Mouse (Mus musculus): Measurements from ENCODE around the gene Taf4. TPM values are rescaled to one million over a fixed set of nuclear protein-coding genes. Genes with fewer than 3 reads are reported as not detected.
A peak's percentile ranks its signal among the peaks of the same experiment; 100 is the strongest.

Taf4 gene
- polyA plus RNA-seq, 1 experiment from 2014 or later, result 5.5 TPM

- ATAC-seq (ENCODE audit: insufficient read depth) (no peak), DNase-seq (peak; percentile 35)
- peak overlapping the region; percentile 85 for H3K9ac ChIP-seq
- H3K4me1 ChIP-seq (ENCODE audit: insufficient read depth), result peaks cover 18% of the 10 kb centered on the region
- H3K4me3 ChIP-seq (ENCODE audit: low read depth, low read length), result peak overlapping the region; percentile 77
- no peaks in the 10 kb centered on the region for H3K9me3 ChIP-seq (ENCODE audit: low read depth, low read length)
- H3K27me3 ChIP-seq (ENCODE audit: insufficient read depth, low read length), result no peaks in the 10 kb centered on the region
- H3K27ac ChIP-seq (ENCODE audit: low read depth), result peak overlapping the region; percentile 78; the same call in 1 of the 2 replicates
- TF ChIP-seq CTCF (IDR thresholded peaks at IDR 0.05; ENCODE audit: low read depth), result no peak
- no peaks in the 10 kb centered on the region for H3K36me3 ChIP-seq (ENCODE audit: insufficient read depth)
- H3K4me2 ChIP-seq, result peak overlapping the region; percentile 98
- 0% methylated on average over 25 of the region's 82 CpGs for WGBS
Observed at GRCm38 (mm10) chr2:179975851-179976250, 595 bp downstream of the Taf4 start.

GRCm38 (mm10) chr2:179974651-179975471 lies 1.6 kb downstream of the Taf4 start:
- peak overlapping the region; percentile 85 for H3K9ac ChIP-seq
- H3K4me3 ChIP-seq (ENCODE audit: low read depth, low read length), result peak overlapping the region; percentile 63
- peak overlapping the region; percentile 98 for H3K4me2 ChIP-seq
- WGBS, result 4% methylated on average over 44 of the region's 45 CpGs
- H3K27me3 ChIP-seq (ENCODE audit: insufficient read depth, low read length), result no peaks in the 10 kb centered on the region
- peak; percentile 17 for DNase-seq
- no peak overlapping the region for H3K27ac ChIP-seq (ENCODE audit: low read depth)
- H3K36me3 ChIP-seq (ENCODE audit: insufficient read depth), result no peaks in the 10 kb centered on the region
- H3K4me1 ChIP-seq (ENCODE audit: insufficient read depth), result peaks cover 18% of the 10 kb centered on the region
- H3K9me3 ChIP-seq (ENCODE audit: low read depth, low read length), result no peaks in the 10 kb centered on the region
- no peak for TF ChIP-seq CTCF (IDR thresholded peaks at IDR 0.05; ENCODE audit: low read depth)
- no peak for ATAC-seq (ENCODE audit: insufficient read depth)

GRCm38 (mm10) chr2:179973871-179974628 lies 2.4 kb downstream of the Taf4 start:
- Histone ChIP-seq H3K9ac (peak overlapping the region; percentile 85; the same call in 1 of the 2 replicates), H3K27ac (ENCODE audit: low read depth) (no peak overlapping the region), H3K27me3 (ENCODE audit: insufficient read depth, low read length) (no peaks in the 10 kb centered on the region), H3K4me3 (ENCODE audit: low read depth, low read length) (peak overlapping the region; percentile 63), H3K9me3 (ENCODE audit: low read depth, low read length) (no peaks in the 10 kb centered on the region), H3K4me2 (peak overlapping the region; percentile 98), H3K4me1 (ENCODE audit: insufficient read depth) (peaks cover 18% of the 10 kb centered on the region), H3K36me3 (ENCODE audit: insufficient read depth) (no peaks in the 10 kb centered on the region)
- WGBS, result 21% methylated on average over 8 of the region's 8 CpGs
- no peak for TF ChIP-seq CTCF (IDR thresholded peaks at IDR 0.05; ENCODE audit: low read depth)
- ATAC-seq (ENCODE audit: insufficient read depth) (no peak), DNase-seq (no peak)

- no peak for ATAC-seq (ENCODE audit: insufficient read depth)
- H3K4me2 ChIP-seq, result no peak overlapping the region
- no peak for TF ChIP-seq CTCF (IDR thresholded peaks at IDR 0.05; ENCODE audit: low read depth)
- no peak overlapping the region for H3K9ac ChIP-seq
- H3K27ac ChIP-seq (ENCODE audit: low read depth), result no peak overlapping the region
- H3K36me3 ChIP-seq (ENCODE audit: insufficient read depth), result no peaks in the 10 kb centered on the region
- no peak overlapping the region for H3K4me3 ChIP-seq (ENCODE audit: low read depth, low read length)
- H3K9me3 ChIP-seq (ENCODE audit: low read depth, low read length), result no peaks in the 10 kb centered on the region
- peaks cover 14% of the 10 kb centered on the region for H3K4me1 ChIP-seq (ENCODE audit: insufficient read depth)
- no peak for DNase-seq
- no peaks in the 10 kb centered on the region for H3K27me3 ChIP-seq (ENCODE audit: insufficient read depth, low read length)
- 48% methylated on average over 2 of the region's 2 CpGs for WGBS
Observed at GRCm38 (mm10) chr2:179972406-179972805, 4.0 kb downstream of the Taf4 start.

GRCm38 (mm10) chr2:179971891-179972290 lies 4.6 kb downstream of the Taf4 start:
- H3K4me2 ChIP-seq, result no peak overlapping the region
- no peak overlapping the region for H3K27ac ChIP-seq (ENCODE audit: low read depth)
- H3K9ac ChIP-seq, result no peak overlapping the region
- no peak for ATAC-seq (ENCODE audit: insufficient read depth)
- no peak for DNase-seq
- H3K4me3 ChIP-seq (ENCODE audit: low read depth, low read length), result no peak overlapping the region
- H3K36me3 ChIP-seq (ENCODE audit: insufficient read depth), result no peaks in the 10 kb centered on the region
- H3K9me3 ChIP-seq (ENCODE audit: low read depth, low read length), result no peaks in the 10 kb centered on the region
- no peaks in the 10 kb centered on the region for H3K27me3 ChIP-seq (ENCODE audit: insufficient read depth, low read length)
- WGBS, result 71% methylated on average over 2 of the region's 2 CpGs
- no peak for TF ChIP-seq CTCF (IDR thresholded peaks at IDR 0.05; ENCODE audit: low read depth)
- H3K4me1 ChIP-seq (ENCODE audit: insufficient read depth), result peaks cover 17% of the 10 kb centered on the region

GRCm38 (mm10) chr2:179969137-179969536 lies 7.3 kb downstream of the Taf4 start:
- Histone ChIP-seq H3K27ac (ENCODE audit: low read depth) (no peak overlapping the region), H3K27me3 (ENCODE audit: insufficient read depth, low read length) (no peaks in the 10 kb centered on the region), H3K4me3 (ENCODE audit: low read depth, low read length) (no peak overlapping the region), H3K4me2 (no peak overlapping the region), H3K9ac (no peak overlapping the region), H3K9me3 (ENCODE audit: low read depth, low read length) (no peaks in the 10 kb centered on the region), H3K4me1 (ENCODE audit: insufficient read depth) (peaks cover 11% of the 10 kb centered on the region), H3K36me3 (ENCODE audit: insufficient read depth) (no peaks in the 10 kb centered on the region)
- ATAC-seq (ENCODE audit: insufficient read depth) (no peak), DNase-seq (no peak)
- TF ChIP-seq CTCF (IDR thresholded peaks at IDR 0.05; ENCODE audit: low read depth), result no peak
- 77% methylated on average over 3 of the region's 3 CpGs for WGBS

- Histone ChIP-seq H3K4me2 (no peak overlapping the region), H3K9ac (no peak overlapping the region), H3K27me3 (ENCODE audit: insufficient read depth, low read length) (no peaks in the 10 kb centered on the region), H3K36me3 (ENCODE audit: insufficient read depth) (no peaks in the 10 kb centered on the region), H3K9me3 (ENCODE audit: low read depth, low read length) (no peaks in the 10 kb centered on the region), H3K4me3 (ENCODE audit: low read depth, low read length) (no peak overlapping the region), H3K4me1 (ENCODE audit: insufficient read depth) (peaks cover 6% of the 10 kb centered on the region), H3K27ac (ENCODE audit: low read depth) (no peak overlapping the region)
- 55% methylated on average over 5 of the region's 5 CpGs for WGBS
- no peak for TF ChIP-seq CTCF (IDR thresholded peaks at IDR 0.05; ENCODE audit: low read depth)
- no peak for ATAC-seq (ENCODE audit: insufficient read depth)
- no peak for DNase-seq
Observed at GRCm38 (mm10) chr2:179967633-179968032, 8.8 kb downstream of the Taf4 start.

Data from lung, embryonic 14.5 days (tissue).